Mouse (Mus musculus) ovary, postnatal 36 days (tissue): ENCODE measurements around the gene Ptma.
"Not testable (repeated sequence)": the region's sequence is repeated elsewhere in the genome, so short reads cannot be mapped to it uniquely, and the experiment has no call there.

ENCODE experiments used
- DNase-seq: peaks from one replicate; pipeline ENCODE4 v3.0.0; 2022; ENCODE audit warnings: low spot score, mixed read lengths

Ptma gene

DNA sequence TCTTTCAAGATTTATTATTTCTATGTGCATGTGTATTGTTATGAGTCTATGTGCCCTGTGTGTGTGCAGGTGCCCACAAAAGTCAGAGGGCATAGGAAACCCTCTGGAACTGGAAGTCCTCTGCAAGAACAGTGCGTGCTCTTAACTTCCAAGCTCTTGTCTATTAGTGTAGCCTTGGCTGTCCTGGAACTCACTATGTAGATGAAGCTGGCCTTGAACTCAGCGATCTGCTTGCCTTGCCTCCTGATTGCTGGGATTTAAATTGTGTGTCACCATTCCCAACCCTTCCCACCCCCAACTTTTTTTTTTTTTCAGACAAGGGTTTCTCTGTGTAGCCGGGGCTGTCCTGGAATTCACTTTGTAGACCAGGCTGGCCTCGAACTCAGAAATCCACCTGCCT lies 30.2 kb upstream of the Ptma start:
- DNase-seq = no peak

DNA sequence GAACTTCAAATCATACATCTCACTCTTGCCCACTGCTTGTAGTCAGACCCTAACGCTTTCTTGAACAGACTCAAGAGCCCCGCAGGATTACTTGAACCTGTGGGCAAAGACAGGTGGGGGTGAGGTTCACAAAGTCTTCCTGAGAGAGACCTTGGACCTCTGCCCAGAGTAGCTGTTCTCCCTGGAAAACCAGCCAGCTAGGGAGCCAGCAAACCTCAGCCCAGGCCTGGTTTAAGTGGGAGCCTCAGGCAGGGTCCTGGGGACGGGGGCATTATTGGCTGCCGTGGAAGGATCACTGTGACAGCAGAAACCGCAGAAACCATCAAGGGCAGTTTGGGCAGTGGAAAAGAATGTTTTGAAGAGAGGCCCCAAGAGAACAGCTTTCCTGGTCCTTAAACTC lies 29.2 kb upstream of the Ptma start:
- no peak for DNase-seq

DNA sequence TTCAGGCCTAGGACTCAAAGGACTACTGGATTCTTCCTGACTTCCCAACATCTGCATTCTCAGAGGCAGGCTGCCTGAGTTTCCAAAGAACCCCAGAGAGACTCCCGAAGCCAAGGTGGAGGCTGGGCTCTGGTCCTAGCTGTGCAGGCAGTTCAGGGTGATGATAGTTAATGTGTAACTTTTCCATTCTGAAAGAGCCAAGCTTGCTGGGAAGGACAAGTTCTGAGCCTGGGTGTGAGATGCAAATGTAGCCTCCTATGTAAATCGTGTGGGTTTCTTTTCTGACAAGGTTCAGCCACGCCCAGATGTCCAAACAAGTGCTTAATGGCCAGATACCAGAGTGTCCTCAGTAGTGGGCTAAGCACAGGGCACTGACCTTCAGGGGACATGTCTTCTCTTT lies 28.5 kb upstream of the Ptma start:
- DNase-seq = no peak

DNA sequence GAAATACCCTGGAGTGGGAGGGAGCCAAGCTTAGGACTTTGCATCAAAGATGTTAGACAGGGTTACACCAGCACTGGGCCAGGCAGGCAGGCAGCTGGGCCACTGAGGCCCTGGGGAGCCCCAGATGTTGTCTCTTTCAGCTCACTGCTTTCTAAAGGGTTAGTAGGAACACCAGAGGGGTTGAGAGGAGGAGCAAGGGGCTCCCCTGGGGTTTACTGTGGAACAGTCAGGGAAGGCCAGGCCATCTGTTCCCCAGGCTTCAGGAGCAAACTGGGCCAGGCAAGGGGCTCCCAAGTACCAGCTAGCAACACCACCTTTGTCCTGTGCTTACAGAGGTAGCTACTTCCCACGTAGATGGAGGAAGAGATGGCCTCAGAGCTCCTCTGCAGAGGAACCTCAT lies 27.9 kb upstream of the Ptma start:
- DNase-seq = no peak

DNA sequence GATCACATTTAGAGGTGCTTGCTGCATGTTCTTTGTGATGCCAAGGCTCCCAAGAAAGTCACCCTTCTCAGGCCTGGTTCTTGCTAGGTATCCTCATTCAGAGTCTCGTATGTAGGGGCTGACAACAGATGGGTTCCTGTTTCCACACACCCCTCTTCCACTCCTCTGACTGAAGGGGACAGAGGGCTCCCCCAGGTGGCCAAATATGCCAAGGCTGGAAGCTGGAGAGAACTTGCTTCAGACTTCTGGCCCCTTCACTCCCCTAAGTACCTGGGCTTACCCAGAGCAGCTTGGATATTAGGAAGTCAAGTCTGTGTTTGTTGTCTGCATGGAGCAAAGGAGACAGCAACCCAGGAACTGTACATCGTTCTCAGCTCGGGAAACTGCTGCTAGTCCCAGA lies 26.6 kb upstream of the Ptma start:
- DNase-seq = peak; percentile 61

DNA sequence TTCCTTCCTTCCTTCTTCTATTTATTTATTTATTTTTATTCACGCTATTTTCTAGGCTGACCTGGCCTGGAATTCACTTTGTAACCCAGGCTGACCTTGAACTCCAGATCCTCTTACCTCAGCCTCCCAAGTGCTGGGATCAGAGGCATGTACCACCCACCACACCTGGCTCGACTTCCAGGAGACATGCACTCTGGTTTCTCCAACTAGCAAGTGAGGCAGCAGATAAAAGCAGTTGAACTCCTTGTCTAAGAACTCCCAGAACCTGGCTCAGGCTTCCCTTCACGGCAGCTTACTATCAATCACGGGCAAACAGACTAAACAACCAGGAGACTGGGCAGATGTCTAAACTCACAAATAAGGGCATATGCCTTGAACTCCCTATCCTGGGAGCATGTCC lies 25.8 kb upstream of the Ptma start:
- DNase-seq = no peak

DNA sequence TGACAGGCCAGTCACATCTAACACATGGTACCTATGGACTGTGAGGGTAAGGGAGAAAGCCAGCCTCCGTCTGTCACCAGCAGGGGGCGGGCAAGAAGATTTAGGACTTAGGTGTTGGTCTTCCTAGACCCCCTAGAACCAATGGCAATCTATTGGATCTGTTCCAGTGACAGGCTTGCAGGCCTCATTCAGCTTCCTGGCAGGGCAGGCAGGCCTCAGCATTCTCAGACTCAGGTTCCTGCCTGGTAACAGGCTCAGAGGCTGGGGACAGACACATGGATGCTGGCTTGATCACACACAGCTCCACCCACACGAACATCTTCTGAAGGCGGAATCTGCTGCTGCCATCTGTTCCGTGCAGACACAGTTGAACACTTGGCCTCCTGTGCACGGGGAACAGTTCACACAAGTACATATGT lies 25.4 kb upstream of the Ptma start:
- DNase-seq = peak; percentile 54

DNA sequence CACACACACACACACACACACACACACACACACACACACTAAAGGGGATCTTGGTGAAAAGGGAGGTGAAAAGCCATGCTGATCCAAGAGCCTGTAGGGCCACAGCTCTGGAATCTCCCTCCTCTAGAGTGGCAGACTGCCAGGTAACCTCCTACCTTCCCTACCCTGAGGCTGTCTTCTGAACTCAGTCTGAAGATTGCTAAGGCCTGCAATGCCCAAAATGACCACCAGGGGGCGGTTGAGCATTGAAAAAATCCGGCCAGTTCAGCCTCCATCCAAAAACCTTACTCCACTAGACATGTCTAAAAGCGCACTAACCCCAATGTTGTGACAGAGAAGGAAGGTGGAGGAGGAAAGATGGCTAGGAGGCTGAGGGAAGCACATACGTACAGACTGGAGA lies 25.0 kb upstream of the Ptma start:
- DNase-seq = peak; percentile 89

DNA sequence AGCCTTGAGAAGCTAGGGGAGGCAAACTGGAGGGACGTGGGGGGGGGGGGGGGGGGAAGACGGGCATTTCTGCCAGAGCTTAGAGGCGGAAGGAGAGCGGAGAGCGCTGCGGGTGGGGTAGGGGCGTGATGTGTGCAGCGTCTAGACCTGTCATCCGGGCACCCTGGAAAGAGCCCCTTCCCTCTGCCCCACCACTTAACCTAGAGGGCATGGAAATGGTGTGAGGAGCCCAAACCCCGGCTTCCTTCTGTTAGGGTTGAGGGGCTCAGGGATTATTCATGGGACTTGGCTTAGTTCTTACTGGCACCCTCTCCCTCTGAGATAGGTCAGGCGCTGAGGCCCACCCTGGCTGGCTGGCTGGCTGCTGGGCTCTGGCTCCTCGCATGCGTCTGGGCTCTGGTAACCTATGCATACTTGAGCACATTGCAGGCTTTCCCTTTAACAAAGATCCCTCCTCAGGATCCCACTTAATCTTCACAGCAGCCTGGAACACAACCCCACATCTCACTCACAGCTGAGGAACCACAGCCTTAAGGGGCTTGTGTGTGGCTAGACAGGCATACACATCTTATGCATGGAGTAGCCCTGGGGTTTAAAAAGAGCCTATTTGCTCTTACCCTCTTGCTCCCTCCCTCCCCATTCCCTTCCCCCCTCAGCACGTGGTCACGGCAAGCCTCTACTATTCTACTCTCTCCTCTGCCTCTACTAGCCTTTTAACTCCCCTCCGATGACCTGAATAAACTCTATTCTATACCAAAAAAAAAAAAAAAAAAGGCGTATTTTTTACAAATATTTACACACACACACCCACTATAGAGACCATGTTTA lies 24.1 kb upstream of the Ptma start:
- DNase-seq = no peak

DNA sequence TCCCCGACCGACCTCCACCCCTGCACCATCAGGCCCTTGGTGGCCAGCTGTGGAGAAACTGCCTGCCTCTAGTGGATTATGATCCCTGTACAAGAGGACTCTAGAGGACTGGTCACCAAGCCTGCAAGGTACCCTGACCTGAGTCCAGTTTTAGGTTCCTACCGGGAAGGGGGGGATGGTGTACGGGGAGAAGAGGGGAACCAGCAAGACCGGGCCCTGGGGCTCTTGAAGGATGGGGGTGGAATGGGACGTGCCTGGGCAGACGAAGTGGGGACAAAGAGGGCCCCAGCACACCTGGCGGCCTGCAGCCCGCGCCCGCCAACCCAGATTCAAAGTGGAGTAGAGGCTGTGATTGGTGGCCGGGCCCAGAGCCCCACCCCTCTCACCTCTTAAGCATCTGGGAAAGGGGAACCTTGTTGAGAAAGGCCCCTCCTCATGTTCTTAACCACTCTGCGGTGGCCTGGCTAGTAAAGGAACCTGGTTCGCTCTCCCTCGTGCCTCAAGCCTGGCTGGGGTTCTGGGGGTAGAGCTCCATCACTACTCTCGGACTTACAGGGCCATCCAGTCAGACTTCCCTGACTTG lies 23.3 kb upstream of the Ptma start:
- DNase-seq = no peak

DNA sequence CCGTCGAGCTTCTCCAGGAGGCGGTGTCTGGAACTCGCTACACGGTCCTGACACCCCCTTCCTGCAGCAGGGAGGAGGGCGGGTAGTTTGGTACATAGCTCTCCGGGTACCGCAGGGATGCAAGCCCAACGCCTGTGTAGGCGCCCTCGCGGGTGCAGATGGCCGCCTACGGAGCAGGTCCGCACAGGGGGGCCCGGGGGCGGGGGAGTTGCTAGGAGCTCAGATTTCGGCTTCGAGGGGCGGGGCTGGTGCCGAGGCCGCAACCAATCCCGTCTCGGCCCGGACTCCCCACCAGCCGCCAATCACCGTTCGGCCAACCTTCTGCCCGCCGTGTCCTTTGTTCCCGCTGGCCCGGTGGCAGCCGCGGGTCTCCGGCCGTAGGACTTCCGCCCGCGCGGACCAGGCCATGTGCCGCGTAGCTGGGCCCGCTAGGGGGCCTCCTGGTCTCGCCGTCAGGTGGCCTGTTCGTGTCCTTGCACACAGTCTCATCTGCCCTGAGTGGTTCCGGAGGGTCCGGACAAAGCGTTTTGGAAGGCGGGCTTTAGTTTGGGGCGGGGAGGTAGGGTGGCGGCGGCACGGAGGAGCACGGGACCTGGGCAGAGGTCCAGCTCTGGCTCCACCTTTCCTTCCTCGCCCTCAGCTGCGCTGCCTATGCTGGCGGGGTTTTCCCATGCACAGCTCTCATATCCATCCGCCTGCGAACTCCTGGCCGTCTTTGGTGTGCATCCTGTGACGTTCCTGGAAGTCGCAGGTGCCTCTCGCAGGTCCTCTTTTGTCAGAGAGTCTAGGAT lies 22.4 kb upstream of the Ptma start:
- peak; percentile 96 for DNase-seq

DNA sequence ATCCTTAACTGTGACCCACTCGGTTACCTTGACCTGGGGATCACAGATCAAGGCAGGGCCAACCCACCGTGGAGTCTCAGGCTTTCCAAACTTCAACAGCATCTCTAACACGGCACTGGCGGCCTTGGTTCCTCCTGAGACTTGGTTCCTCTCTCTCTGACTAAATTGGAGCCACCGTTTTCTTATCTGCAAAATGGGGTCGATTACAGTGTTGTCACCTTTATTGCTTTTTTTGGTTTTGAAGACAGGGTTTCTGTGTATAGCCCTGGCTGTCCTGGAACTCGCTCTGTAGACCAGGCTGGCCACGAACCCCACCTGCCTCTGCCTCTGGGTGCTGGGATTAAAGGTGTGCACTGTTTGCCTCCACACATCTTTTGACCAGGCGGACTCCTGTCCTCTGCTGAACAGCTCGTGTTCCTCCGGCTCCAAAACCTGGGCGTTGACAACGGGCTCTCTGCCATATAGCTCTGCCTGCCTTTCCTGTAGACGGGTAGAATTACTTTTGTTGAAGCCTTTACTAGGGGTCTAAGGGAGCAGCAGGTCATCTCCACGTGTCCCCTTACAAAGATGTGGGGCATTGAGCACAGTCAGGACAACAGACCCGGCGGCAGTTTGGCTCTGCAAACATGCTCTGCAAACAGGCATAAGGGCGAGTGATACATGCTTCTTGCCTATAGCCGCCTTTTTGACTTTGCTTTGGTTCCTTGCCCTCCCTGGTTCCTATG lies 21.7 kb upstream of the Ptma start:
- no peak for DNase-seq

DNA sequence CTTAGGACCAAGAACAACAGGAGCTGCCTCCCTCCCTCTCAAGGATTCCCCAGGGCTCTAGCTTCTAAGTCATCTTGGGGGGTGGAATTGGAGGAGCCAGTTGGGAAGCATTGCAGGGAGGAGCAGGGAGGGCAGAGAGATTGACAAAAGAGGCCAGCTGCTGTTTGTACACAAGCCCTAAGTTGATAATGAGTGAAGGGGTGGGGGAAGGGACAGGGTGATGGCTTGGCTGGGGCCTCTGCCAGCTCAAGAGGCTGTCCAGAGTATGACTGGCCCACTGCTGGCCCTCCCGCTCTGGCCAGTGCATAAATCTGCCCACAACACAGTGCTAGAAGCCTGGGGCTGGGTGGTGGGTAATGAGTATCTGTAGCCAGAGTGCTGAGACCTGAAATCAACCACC lies 21.1 kb upstream of the Ptma start:
- DNase-seq = no peak

DNA sequence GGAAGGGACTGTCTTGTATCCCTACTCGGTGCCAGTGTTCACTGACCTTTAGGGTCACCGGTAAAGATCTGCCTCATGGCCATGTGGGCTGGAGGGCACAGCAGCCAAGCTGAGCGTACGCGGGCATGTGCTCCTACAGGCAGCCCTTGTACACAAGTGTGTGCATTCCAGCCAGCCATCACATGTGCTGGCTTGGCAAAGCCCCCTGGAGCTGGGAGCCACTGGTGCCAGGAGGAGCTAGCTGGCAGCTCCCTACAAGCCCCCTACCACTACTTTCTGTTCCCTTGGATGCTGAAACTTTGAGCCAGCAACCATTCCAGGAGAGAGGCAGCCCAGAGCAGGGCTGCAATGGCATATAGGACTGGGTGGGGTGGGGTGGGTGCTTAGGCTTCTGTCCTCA lies 20.1 kb upstream of the Ptma start:
- no peak for DNase-seq

DNA sequence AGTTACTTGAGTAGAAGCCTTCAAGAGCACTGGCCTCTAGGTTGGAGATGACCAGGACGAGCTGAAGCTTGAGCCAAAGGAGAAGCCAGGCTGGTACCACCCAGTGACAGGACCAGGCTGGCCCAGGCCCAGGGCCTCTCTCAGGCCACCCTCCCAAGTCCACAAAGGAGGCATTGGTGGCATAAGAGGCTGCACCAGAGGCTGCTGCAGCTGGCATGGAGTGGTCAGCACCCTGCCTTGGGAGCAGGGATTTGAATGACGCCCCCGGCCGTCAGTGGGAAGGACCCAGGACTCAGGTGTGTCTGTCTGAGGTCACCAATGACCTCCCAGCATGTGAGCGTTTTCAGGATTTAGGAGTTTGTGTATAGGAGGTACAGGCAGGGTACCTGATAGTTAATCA lies 18.7 kb upstream of the Ptma start:
- no peak for DNase-seq

DNA sequence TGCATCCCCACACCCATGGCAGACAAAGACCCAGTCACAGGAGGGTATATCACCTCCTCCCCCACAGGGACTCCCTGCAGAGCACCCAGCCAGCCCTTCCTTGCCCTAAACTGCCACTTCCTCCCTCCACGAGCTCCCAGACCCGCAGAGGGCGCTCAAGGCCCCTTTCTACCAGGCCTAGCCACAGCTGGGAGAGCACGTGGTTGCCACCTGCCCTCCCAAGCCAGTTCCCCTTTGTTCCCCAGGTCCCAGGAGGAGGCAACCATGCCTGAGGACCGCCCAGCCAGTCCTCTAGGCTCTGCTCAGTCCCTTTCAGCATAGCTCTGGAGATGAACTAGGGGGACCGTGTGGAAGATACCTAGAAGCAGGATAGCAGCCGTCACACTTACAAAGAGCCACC lies 17.1 kb upstream of the Ptma start:
- DNase-seq = peak; percentile 88

DNA sequence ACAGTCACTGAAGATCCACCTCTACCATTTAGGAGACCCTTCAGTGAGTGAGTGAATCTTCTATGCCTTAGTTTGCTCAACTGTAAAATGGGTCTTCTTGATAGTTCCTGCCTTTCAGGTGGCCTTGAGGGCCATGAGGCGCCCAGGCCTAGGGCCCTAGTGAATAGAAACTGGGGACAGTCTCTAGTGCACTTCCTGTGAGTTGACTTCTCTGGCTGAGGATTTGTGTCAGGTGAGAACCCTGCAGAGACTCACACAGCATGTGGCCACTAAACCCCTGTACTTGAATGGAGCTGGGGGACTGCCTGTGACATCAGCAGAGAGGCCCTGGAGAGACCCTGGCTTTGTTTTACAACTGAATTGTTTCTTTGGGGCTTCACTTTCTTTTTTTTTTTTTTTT lies 16.3 kb upstream of the Ptma start:
- no peak for DNase-seq

DNA sequence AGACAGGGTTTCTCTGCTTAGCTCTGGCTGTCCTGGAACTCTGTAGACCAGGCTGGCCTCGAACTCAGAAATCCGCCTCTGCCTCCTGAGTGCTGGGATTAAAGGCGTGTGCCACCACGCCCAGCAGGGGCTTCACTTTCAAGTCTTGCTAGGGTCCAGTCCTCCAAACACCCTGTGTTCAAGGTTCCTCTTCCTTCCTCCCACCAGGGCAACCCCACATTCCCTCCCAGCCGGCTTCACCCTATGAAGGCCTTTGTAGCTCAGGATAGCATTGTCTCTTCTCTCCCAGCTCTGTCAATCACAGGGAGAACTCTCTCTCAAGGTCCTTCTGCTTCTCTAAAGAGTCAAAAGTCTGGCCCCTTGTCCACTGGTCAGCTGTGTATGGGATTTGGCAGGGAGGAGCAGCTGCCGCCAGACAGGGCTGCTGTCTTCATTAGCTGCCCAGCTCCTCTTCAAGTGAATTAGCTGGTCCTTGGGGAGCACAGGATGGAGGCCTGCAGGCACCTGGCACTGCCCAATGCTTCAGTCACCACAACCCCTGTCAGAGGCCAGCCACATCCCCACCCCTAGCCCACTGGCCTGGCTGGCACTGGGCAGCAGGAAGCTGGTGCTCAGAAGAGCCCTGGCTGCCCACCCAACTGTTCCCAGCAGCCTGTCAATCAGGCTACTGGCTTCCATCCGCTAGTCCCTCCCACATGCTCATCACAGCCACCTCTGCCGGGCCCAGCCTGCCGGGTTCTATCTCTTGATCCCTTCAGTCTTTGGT lies 15.7 kb upstream of the Ptma start:
- DNase-seq = no peak

DNA sequence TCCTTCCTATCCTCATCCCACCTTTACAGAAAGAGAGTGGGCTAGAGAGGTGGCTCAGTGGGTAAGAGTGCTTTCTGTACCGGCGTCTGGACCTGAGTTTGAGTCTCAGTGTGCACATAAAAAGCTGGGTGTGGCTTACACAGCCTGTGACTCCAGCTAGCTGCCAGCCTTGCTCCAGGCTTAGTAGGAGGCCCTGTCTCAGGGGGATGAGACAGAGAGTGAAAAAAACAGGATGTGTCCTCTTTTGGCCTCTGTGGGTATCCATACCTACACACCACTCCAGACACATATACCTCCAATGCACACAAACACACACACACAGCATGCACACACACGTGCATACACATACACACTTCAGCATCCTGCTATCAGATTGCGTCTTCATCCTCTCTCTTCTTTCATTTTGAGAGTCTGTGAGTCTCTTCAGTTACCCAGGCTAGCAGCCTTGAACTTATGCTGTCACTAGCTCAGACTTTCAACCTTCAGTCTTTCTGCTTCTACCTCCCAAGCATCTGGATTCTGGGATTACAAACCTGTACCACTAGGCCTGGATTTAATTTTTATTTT lies 14.3 kb upstream of the Ptma start:
- DNase-seq = no peak

DNA sequence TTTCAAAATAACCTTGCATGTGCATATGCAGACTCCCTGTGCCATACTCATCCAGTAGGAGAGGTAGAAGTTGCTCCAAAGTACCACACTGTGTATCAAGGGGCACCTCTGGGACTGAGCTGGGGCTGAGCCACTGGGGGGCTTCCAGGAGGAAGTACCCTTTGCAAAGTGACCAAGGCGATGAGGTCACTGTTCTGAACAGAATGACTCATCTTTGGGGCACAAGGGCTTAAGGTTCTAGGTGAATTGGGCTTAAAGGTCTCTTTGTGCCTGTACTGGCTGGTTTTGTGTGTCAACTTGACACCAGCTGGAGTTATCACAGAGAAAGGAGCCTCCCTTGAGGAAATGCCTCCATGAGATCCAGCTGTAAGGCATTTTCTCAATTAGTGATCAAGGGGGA lies 13.5 kb upstream of the Ptma start:
- DNase-seq = not testable (repeated sequence)

DNA sequence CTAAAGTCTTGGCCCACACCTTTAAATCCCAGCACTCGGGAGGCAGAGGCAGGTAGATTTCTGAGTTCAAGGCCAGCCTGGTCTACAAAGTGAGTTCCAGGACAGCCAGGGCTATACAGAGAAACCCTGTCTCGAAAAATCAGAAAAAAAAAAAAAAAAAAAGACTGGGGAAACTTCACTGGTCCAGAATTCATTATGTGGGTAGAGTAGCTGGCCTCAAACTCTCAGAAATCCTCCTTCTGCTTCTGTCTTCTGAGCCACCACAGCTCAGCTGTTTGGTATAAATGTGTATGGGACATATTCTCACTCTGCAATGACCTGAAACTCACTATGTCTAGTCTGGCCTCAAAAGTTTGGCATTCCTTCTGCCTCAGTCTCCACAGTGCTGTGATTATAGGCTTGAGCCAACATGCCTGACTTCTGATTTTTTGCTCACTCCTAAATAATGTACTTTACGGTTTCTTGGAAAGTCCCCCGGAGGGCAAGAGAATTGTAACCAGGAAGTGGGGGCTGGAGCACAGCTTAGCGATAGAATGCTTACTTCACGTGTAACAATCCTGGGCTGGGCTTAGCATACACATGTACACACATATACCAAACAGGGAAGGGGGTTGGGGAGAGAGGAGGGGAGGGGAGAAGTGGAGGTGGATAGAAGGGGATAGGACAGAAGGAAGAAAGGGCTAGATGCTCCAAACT lies 10.7 kb upstream of the Ptma start:
- no peak for DNase-seq
